Mouse (Mus musculus): Measurements from ENCODE around the gene Fank1.

Gene Fank1

GRCm38 (mm10) chr7:133768027-133768426 lies 8.6 kb upstream of the Fank1 start:
- DNase-seq (ENCODE audit: low read depth) = no peak

- no peak for DNase-seq (ENCODE audit: low read depth)
Observed at GRCm38 (mm10) chr7:133768517-133768916, 8.1 kb upstream of the Fank1 start.

GRCm38 (mm10) chr7:133775179-133775578 lies 1.5 kb upstream of the Fank1 start:
- peak; percentile 24 for DNase-seq (ENCODE audit: low read depth)

GRCm38 (mm10) chr7:133775796-133776625 lies 650 bp upstream of the Fank1 start:
- peak; percentile 26 for DNase-seq (ENCODE audit: low read depth)

GRCm38 (mm10) chr7:133781583-133781982 lies 4.9 kb downstream of the Fank1 start:
- DNase-seq (ENCODE audit: low read depth) = no peak

GRCm38 (mm10) chr7:133781991-133782390 lies 5.3 kb downstream of the Fank1 start:
- DNase-seq (ENCODE audit: low read depth) = no peak

DNA sequence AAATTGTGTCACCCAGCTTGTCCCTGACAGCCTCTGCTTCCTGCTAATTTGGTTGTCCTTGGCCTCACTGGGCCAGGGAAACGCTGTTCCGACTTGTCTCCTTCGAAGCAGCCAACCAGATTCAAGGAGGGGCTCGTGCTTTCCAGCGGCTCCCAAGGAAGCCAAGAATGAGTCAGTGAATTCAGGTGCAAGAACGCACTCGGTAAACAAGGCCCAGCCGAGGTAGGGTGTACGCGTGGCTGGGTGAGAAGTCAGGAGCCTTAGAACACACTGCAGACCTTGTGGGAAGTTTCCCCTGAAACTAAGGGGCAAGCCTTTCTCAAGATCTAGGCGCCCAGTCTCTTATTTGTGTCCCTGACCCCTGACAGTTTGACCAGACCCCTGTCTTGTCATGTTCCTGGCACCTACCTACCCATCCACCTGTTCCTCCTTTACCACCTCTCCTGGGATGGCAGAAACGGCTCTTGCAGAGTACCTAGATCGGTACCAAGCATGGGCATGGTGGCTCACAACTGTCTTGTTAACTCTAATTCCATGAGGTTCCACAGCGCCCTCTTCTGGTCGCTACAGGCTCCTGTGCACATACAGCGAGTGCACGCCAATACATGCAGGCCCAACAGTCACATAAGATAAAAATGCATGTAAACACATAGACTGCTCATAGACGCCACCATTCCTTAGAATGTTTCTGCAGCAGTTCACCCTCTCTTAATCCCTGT lies 6.2 kb downstream of the Fank1 start, which contains the start of gene Dhx32:
Gene Dhx32 (minus strand): TSS at position 10 of the 719 bp plus-strand sequence.
- peak; percentile 92 for DNase-seq (ENCODE audit: low read depth)

GRCm38 (mm10) chr7:133787571-133787970 lies 10.9 kb downstream of the Fank1 start:
- no peak for DNase-seq (ENCODE audit: low read depth)

GRCm38 (mm10) chr7:133788147-133788546 lies 11.5 kb downstream of the Fank1 start:
- no peak for DNase-seq (ENCODE audit: low read depth)

DNA sequence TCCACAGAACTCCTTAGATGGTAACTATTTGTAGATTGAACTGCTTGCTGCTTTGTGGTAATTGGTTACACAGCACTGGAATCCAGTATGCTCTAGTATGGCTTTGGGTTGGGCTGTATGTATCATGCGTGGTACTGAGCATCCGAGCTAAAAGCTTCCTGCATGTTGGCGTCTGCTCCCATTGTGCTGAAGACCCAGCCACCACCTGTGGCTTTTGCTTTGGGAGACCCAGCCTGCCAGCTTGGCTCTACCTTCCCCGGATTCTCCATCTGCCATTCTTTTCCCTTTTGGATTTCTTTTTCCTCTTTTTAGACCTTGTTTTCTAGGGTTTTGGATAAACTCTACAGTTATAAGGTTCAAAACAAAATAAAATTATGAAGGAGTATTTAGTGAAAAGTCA lies 13.5 kb downstream of the Fank1 start:
- no peak for DNase-seq (ENCODE audit: low read depth)

GRCm38 (mm10) chr7:133790608-133791229 lies 14.1 kb downstream of the Fank1 start:
- DNase-seq (ENCODE audit: low read depth) = no peak

- no peak for DNase-seq (ENCODE audit: low read depth)
Observed at GRCm38 (mm10) chr7:133792771-133793170, 16.1 kb downstream of the Fank1 start.

DNA sequence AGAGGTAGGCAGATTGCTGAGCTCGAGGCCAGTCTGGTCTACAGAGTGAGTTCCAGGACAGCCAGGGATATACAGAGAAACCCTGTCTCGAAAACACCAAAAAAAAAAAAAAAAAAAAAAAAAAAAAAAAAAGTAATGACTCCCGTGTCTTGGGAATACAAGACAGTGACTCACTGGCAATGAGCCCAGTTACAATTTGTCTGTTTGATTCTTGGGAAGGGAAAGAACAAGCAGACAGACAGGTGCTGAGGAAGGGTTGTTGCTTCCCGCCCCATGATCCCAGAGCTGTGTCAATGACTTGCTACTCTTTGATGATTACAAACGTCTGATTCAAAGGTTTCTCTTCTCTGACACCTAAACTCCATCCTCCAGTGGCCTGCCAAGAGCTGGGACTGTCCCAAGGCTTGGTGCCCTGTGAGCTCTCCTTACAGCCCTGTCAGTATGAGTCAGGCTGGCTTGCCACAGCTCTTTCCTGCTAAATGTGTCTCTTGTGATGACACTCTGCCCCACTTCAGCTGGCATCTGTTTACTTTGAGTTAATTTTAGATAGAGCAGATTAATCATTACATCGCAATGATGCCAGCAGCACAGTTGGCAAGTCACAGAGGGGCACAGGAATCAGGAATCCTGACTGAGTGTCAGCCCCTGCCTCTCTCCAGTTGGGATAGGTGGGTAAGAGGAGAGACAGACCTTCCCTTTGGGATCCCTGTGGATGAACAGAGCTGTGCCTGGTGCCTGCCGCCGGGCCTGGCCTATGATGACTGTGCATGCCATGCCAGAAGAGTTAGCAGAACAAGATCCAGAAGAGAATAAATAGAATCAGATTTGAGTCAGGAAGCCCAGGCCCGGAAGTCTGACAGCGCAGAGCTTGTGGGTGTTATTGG lies 16.8 kb downstream of the Fank1 start:
- peak; percentile 66 for DNase-seq (ENCODE audit: low read depth)

GRCm38 (mm10) chr7:133794720-133795119 lies 18.1 kb downstream of the Fank1 start:
- no peak for DNase-seq (ENCODE audit: low read depth)

DNA sequence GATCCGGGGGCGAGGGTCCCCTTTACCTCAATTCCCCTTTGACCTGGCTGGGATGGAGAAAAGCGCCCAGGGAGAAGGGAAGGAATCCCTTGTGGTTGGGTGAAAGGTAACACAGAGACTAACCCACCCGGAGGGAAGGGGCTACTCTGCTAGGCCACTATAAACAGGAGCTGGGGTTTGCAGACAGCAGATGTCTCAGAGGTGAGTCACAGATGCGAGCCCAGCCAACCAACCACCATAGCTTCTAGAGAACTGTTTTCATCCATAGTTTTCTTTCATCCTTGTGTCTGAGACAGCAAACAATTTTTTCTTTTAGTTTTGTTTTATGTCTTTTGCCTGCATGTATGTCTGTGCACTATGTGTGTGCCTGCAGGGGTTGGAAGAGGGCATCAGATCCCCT lies 23.3 kb downstream of the Fank1 start:
- no peak for DNase-seq (ENCODE audit: low read depth)

DNA sequence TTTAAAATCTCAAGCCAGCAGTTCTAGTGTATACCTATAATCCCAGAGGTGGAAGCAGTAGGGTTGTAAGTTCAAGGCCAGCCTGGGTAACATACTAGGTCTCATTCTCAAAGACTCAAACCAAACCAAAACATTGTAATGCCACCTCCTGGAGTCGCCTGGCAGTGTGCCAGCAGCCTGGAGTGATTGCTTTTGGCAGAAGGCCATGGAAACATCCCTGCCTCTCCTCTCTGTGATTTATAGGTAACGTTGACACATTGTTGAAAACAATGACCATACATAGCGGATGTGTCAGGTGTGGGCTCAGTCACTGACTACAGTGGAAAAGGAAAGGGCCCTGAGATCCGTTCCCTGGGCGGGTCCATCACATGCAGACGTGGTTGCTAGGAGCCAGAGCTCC lies 25.2 kb downstream of the Fank1 start:
- DNase-seq (ENCODE audit: low read depth) = no peak

- DNase-seq (ENCODE audit: low read depth) = peak; percentile 61
Observed at GRCm38 (mm10) chr7:133805614-133806175, 29.0 kb downstream of the Fank1 start.

GRCm38 (mm10) chr7:133812927-133813326 lies 36.3 kb downstream of the Fank1 start:
- DNase-seq (ENCODE audit: low read depth) = no peak

DNA sequence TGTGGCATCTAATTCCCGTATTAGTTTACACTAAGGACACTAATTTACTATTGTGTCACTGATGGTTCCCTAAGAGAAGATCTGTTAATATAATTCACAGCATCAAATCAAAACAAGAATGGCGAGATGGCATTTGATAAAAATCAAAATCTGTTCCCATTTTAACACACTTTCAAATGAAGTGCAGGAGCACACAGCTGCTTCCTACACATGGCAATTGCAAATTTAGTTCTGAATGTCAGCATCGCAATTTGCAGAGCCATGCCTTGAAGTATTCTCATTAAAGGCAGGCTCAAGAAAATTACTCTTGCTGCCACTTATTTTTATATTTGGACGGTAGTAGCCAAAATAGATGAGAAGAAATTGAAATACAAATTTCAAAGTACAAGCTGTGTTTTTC lies 36.7 kb downstream of the Fank1 start:
- DNase-seq (ENCODE audit: low read depth) = no peak

GRCm38 (mm10) chr7:133823751-133824150 lies 47.1 kb downstream of the Fank1 start:
- DNase-seq (ENCODE audit: low read depth) = no peak

DNA sequence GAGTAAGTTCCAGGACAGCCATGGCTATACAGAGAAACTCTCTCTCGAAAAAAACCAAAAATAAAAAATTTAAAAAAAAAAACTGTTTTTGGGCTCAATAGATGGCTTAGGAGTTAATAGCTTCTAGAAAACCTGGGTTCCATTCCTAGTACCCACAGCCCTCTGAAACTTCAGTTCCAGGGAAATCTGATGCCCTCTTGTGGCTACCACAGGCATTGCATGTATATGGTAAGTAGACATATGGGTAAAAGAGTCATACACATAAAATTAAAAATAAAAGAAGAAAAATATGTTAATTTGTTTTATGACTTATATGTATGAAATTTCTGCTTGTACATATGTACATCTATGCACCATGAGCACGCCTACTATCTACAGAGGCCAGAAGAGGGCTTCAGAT lies 47.9 kb downstream of the Fank1 start:
- DNase-seq (ENCODE audit: low read depth) = peak; percentile 53

Measured in 416B (cell line).